Mouse (Mus musculus): ENCODE results near the gene Taar8a. TPM values are rescaled to one million over a fixed set of nuclear protein-coding genes. Genes with fewer than 3 reads are reported as not detected.
"Not testable (repeated sequence)": the region's sequence is repeated elsewhere in the genome, so short reads cannot be mapped to it uniquely, and the experiment has no call there.

Taar8a gene
- not detected in 2 replicates for polyA plus RNA-seq (2012; rRNA removed)

DNA sequence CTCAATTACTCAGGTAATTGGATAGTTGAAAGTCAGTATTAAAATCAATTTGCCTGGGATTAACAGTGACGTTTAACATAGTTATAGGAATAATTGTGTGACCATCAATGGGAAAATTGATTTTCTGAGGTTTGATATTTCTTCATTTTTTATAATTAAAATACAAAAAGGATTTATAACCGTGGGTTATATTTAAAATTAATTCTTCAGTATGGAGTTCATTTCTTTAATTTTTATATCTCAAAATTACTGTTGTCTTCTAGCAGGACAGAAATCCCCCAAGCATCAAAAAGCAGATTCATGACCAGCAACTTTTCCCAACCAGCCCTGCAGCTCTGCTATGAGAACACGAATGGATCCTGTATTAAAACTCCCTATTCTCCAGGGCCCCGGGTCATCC lies at the start of gene Taar8a:
TSS of gene Taar8a (plus strand) at position 301 of the 400 bp plus-strand sequence.
- DNase-seq (ENCODE audit: low read depth, low spot score), result not testable (repeated sequence)
- 85% methylated on average over 2 of the region's 4 CpGs for WGBS

DNA sequence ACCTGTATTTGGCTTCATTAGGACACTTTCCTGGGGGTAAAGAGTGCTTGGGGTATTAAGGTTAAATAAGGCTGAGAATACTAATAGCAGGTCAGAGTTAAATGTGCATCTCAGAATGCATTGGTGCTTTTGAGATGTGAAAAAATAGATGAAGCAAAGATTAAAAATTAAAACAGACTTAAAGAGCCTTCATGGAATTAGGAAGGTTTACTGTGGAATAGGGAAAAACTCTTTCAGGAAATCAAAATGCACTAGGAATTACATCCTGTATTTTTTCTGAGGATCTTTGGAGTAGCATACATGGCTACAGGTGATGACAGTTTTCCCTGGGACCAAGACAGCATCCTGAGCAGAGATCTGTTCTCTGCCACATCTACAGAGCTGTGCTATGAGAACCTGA lies 49.4 kb upstream of the Taar8a start, which contains the start of gene Taar7d:
TSS of gene Taar7d (plus strand) at position 301 of the 400 bp plus-strand sequence.
- no peak for DNase-seq (ENCODE audit: low read depth, low spot score)

DNA sequence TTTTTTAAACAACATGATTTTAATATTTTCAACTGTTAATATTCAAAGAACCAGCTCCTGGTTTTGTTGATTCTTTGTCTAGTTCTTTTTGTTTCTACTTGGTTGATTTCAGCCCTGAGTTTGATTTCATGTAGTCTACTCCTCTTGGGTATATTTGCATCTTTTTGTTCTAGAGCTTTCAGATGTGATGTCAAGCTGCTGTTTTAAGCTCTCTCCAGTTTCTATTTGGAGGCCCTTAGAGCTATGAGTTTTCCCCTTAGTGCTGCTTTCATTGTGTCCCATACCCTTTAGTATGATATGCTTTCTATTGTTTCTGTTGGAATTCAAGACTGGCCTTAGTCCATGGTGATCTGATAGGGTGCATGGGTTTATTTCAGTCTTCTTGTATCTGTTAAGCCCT lies 45.0 kb upstream of the Taar8a start:
- DNase-seq (ENCODE audit: low read depth, low spot score), result no peak

DNA sequence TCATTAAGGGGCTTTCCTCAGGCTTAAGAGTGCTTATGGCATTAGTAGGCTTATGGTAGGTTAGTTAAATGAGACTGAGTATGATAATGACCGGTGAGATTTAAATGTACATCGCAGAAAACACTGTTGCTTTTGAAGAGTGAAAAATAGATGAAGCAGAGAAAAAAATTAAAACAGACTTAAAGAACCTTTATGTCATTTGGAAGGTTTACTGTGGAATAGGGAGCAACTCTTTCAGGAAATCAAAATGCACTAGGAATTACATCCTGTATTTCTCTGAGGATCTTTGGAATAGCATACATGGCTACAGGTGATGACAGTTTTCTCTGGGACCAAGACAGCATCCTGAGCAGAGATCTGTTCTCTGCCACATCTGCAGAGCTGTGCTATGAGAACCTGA lies 39.0 kb upstream of the Taar8a start, which contains the start of gene Taar7e:
TSS of gene Taar7e (plus strand) at position 301 of the 400 bp plus-strand sequence.
- DNase-seq (ENCODE audit: low read depth, low spot score), result no peak
- WGBS, result 90% methylated on average over 2 of the region's 2 CpGs

DNA sequence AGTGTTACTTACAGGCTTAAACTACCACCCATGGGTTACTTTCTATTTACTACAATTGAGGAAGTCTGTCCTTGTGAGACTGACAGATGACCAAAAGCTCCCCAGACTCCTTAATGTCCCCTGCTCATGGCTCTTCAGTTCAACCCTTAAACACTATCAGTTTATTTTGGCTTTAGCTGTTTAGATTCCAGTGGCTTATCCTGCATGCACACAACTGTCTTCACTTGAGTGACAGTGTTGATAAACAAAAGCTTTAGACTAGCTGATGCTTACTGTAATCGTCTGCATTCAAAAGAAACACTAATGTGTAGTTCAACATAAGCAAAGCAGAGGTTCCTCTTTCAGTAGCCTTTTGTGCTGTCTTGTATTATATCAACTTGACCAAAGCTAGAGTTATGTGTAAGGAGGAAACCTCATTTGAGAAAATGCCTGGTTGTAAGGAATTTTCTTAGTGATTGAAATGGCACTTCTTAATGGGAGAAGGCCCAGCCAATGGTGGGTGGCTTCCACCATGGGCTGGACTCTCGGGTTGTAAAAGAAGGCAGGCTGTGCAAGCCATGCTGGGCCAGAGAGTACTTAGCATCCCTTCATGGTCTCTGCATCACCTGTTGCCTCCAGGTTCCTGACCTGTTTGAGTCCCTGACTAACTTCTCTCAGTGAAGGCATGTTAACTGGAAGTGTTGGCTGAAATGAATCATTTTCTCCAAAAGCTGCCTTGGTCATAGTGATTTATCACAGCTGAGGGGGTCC lies 36.0 kb upstream of the Taar8a start:
- 58% methylated on average over 2 of the region's 2 CpGs for WGBS
- DNase-seq (ENCODE audit: low read depth, low spot score), result no peak

DNA sequence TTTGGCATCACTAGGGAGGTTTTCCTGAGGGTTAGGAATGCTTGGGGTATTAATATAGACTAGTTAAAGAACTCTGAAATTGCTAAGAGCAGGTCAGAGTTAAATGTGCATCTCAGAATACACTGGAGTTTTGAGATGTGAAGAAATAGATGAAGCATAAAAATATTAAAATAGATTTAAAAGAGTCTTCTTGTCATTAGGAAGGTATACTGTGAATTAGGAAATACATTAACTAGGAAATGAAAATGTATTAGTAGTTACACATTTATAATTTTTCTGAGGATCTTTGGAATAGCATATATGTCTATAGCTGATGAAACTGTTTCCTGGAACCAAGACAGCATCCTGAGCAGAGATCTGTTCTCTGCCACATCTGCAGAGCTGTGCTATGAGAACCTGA lies 27.1 kb upstream of the Taar8a start, which contains the start of gene Taar7f:
TSS of gene Taar7f (plus strand) at position 301 of the 400 bp plus-strand sequence.
- no peak for DNase-seq (ENCODE audit: low read depth, low spot score)

DNA sequence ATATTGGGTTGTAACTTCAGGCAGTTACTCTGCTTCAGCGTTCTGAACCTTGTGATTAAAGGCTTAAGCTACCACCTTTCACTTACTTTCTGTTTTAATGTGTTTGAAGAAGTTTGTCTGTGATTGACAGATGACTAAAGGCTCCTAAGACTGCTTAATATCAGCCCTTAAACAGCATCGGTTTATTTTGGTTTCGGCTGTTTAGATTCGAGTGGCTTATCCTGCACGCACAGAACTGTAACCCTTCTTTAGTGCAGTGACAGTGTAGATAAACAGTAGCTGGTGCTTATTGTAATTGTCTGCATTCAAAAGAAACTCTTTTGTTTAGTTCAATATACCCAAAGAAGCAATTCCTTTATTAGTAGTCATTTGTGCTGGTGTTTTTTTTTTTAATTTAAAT lies 24.3 kb upstream of the Taar8a start:
- no peak for DNase-seq (ENCODE audit: low read depth, low spot score)
- 57% methylated on average over 5 of the region's 5 CpGs for WGBS

DNA sequence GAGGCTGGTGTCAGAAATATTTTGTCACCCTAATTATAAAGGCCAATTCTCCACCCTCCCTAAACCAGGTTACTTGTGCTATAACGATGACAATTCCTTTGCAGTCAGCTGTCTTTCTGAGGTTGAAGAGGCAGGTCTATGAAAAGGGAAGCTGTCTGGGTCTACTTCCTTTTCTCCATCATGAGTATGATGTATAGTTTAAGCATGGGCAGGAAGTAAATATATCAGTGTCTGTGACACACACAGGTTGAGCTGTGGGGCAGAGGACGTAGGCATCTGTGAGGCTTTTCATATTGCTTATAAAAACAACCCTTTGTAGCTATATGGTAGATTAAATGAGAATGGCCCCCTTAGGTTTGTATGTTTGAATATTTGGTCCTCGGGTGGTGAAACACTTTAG lies 17.3 kb upstream of the Taar8a start:
- DNase-seq (ENCODE audit: low read depth, low spot score), result no peak
- WGBS, result 82% methylated on average over 3 of the region's 3 CpGs

DNA sequence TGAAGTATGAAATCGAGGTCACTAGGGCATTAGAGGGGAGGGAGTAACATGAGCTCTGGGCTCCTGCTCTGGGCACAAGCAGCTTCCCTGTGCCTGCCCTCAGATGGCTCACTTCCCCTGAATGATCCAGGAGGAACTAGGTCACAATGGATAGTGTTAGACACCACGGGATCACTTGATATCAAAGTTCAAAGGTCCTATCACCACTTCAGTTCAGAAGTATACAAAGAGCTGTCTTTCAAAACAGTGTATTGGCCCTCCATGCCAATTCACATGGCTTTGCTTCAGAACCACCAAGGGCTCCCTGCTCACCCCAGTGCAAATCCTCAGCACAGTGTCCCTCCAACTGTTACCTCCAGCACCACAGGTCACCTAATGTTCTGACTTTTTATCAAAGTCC lies 1.5 kb upstream of the Taar8a start:
- DNase-seq (ENCODE audit: low read depth, low spot score), result not testable (repeated sequence)
- 17% methylated on average over 2 of the region's 2 CpGs for WGBS

DNA sequence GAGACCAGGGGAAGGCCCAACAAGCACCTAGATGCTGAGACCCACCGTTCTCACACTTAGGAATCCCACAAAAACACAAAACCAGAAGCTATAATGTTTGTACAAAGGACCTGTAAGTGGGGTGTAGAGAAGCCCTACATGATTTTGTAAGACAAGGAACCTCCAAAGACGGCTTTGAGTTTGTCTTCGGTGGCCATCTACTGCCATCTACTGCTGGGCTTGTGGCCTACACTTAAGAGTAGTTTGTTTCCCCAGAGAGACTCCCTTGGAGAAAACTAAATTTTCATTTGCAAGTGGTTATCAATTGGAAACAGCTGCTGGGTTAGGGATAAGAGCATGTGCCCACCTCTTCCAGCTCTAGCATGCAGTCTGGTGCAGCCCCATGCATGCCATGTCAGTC lies 3.9 kb downstream of the Taar8a start:
- DNase-seq (ENCODE audit: low read depth, low spot score), result no peak
- WGBS, result 29% methylated on average over 3 of the region's 3 CpGs

DNA sequence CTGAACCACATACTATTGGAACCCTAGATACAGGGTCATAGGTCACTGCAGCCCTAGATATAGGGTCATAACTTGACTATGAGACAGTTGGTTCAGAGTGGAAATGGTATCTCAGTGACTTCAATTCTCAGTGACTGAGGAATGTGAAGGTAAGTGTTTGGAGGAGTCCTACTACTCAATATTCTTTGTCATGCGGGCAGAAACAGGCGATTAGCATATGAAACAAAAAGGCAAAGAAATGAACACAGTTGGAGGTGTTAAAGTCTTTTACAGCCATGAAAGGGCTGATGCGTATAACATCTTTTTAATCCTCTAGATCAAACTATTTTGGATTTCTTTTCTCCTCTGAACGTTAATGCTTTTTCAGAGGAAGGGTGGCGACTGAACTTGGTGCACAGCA lies 9.6 kb downstream of the Taar8a start:
- WGBS, result 76% methylated on average over 5 of the region's 5 CpGs
- DNase-seq (ENCODE audit: low read depth, low spot score), result no peak

DNA sequence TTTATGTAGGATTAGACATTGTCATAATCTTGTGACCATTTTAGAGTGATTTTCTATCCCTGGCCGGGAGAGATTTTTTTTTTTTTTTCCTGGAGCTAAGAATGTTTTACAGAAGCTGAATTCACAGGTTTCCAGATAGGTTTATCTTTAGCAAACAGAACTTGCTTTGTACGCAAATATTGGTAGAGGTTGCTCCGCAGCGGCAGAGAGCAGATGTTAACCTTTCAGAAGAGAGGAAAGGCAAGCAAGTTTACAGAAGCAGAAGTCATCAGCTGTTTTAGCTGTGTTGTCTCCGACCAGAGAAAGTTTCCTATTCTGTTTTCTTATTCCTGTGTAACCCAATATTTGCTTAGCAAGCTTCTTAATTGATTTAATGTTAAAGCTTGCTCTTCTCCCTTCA lies 10.3 kb downstream of the Taar8a start:
- 13% methylated on average over 5 of the region's 5 CpGs for WGBS
- DNase-seq (ENCODE audit: low read depth, low spot score), result no peak

DNA sequence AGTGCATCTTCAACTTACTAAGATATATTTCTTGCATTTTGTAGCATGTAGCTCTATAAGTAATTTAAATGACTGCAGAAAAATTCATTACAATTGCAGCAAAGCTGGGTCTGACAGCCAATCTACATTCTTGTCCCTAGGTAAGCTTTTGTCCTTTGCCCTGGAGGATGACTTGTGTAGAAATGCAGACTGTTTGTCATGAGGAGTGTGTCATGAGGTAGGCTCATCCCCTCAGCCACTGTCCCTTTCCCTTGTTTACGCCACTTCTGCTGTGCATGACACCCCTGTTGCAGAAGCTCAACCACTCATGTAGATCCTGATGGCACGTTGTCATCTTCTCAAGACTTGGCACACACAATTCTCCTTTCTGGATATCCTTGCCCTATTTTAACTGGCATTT lies 10.9 kb downstream of the Taar8a start:
- WGBS, result 64% methylated on average over 2 of the region's 2 CpGs

DNA sequence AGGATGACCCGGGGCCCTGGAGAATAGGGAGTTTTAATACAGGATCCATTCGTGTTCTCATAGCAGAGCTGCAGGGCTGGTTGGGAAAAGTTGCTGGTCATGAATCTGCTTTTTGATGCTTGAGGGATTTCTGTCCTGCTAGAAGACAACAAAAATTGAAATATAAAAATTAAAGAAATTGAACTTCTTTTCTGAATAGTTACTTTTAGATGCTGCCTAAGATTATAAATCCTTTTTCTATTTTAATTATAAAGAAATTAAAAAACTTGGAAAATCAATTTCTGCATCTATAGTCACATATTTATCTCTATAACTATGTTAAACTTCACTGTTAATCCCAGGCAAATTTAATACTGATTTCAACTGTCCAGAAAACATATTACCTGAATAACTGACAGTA lies 15.9 kb downstream of the Taar8a start, which contains the start of gene Taar8b:
TSS of gene Taar8b (minus strand) at position 101 of the 400 bp plus-strand sequence.
- DNase-seq (ENCODE audit: low read depth, low spot score), result no peak
- whole genome bisulfite sequencing, result 69% methylated on average over 2 of the region's 2 CpGs

More for the DNA sequence above, 10.9 kb downstream of the Taar8a start:
- DNase-seq (ENCODE audit: low read depth, low spot score), result no peak

DNA sequence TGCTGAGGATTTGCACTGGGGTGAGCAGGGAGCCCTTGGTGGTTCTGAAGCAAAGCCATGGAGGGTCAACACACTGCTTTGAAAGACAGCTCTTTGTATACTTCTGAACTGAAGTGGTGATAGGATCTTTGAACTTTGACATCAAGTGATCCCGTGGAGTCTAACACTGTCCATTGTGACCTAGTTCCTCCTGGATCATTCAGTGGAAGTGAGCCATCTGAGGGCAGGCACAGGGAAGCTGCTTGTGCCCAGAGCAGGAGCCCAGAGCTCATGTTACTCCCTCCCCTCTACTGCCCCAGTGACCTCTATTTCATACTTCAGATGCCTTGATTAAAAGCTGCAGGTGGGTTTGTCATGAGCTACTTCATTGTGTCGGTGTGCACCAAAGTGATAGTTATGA lies 20.7 kb downstream of the Taar8a start:
- 39% methylated on average over 2 of the region's 2 CpGs for WGBS
- not testable (repeated sequence) for DNase-seq (ENCODE audit: low read depth, low spot score)

DNA sequence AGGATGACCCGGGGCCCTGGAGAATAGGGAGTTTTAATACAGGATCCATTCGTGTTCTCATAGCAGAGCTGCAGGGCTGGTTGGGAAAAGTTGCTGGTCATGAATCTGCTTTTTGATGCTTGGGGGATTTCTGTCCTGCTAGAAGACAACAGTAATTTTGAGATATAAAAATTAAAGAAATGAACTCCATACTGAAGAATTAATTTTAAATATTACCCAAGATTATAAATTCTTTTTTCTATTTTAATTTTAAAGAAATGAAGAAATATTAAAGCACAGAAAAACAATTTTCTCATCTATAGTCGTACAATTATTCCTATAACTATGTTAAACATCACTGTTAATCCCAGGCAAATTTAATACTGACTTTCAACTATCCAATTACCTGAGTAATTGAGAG lies 25.5 kb downstream of the Taar8a start, which contains the start of gene Taar8c:
TSS of gene Taar8c (minus strand) at position 101 of the 400 bp plus-strand sequence.
- WGBS, result 79% methylated on average over 1 of the region's 3 CpGs

DNA sequence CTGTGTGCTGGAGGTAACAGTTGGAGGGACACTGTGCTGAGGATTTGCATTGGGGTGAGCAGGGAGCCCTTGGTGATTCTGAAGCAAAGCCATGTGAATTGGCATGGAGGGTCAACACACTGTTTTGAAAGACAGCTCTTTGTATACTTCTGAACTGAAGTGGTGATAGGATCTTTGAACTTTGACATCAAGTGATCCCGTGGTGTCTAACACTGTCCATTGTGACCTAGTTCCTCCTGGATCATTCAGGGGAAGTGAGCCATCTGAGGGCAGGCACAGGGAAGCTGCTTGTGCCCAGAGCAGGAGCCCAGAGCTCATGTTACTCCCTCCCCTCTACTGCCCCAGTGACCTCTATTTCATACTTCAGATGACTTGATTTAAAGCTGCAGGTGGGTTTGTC lies 27.0 kb downstream of the Taar8a start:
- WGBS, result 3% methylated on average over 1 of the region's 1 CpGs
- DNase-seq (ENCODE audit: low read depth, low spot score), result not testable (repeated sequence)

More for the DNA sequence above, 25.5 kb downstream of the Taar8a start, which contains the start of gene Taar8c:
- not testable (repeated sequence) for DNase-seq (ENCODE audit: low read depth, low spot score)

DNA sequence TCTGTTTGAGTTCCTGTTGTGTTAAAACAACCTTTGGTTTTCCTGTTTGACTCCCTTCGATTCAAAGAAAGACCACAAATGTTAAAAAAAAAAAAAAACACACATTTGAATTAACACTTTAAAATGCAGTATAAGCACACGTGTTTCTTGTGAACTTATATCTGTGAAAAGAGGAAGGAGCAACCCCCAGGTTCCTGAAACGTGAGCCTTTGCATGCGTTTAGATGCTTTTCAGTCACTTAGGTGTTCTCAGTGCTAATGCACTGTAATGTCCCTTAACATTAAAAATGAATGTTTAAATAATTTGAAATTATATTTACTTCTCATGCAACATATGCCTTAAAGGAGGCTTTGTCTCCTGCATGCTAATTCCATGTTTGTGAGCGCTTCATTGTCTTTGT lies 31.4 kb downstream of the Taar8a start:
- WGBS, result 48% methylated on average over 5 of the region's 5 CpGs
- DNase-seq (ENCODE audit: low read depth, low spot score), result no peak

DNA sequence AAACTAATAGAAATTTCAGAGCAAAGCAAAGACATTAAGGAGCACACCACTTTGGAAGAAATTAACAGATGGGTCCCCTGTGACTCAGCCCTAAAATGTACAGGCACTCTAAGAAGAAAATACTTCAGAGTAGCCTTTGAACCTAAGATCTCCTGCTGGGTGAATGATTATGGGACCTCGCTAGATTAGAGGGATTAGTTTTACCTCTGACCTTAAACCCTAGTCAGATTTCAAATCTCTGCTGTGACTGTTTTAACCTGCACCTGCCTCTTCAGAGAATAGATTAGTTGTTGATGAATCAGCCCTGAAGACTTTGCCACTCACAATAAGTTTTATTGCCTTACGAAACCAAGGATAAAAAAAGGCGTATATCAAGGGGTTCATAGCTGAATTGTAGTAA lies 31.9 kb downstream of the Taar8a start:
- WGBS, result 33% methylated on average over 3 of the region's 3 CpGs
- DNase-seq (ENCODE audit: low read depth, low spot score), result no peak

DNA sequence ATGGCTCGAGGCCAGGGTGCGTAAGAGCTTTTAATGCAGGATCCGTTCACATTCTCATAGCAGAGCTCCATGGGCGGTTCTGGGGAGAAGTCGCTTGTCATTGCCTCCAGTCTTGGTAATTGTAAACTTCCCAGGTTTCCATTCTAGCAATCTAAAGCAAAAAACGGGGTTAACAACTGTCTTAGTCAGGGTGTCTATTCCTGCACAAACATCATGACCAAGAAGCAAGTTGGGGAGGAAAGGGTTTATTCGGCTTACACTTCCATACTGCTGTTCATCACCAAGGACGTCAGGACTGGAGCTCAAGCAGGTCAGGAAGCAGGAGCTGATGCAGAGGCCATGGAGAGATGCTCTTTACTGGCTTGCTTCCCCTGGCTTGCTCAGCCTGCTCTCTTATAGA lies 33.1 kb downstream of the Taar8a start, which contains the start of gene Taar9:
TSS of gene Taar9 (minus strand) at position 101 of the 400 bp plus-strand sequence.
- WGBS, result 82% methylated on average over 8 of the region's 8 CpGs
- not testable (repeated sequence) for DNase-seq (ENCODE audit: low read depth, low spot score)

DNA sequence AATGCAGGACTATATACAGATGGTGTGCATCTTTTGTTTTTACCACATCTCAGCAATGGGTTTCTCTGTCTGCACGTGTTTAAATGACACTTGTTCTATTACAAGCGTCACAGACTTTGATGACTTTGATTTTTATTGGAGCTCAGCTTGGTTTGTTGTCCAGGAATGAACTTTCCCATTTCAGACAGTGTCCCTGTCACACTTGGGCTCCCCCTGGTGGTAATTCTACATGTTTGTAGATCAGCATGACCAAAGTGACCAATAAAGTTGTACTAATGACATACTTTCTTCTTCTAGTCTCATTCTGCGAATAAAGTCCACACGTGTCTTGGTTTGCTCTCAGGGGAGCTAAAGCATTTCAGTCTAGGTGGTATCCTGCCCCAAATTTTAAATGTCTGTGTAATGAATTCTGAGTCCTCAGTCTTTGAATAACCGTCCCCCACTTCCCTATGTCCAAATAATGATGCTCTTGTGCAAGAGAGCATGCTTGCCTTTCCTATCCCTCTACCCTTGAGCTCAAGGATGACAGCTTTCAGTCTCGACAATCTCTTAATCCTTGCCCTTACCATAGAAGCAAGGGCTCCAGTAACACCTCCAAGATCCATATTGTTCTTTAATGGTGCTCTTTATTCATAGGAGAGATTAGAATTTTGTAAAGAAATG lies 34.9 kb downstream of the Taar8a start:
- DNase-seq (ENCODE audit: low read depth, low spot score), result no peak
- WGBS, result 33% methylated on average over 6 of the region's 6 CpGs

All from large intestine, adult 2 months (tissue).